In the genomic region with DNA sequence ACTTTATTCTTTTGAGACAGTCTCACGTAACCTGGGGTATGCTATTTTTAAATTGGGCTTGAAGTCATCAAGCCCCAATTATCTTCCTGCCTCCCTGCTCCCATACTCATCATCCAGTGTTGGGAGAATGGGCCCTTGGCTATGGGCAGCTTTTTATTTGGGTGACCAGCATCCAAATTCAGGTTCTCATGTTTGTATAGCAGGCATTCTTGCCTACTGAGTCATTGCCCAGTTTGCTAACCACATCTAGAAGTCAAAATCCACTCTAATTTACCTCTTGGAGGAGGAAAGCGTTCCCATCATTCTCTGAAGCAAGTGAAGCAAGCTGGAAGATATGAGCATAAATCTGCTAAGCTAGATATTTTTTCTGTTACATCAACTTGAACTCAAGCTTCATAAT, we compare ENCODE assay signal across 18 mouse cellular contexts. TPM values are rescaled to one million over a fixed set of nuclear protein-coding genes. Genes with fewer than 3 reads are reported as not detected.
"Had no signal": no experiment of that assay in that cellular context is flagged by ENCODE, and none has a peak within 500 bp of the region (broad histone marks: within the 10 kb centered on the region; RNA-seq: fewer than 3 reads in every experiment).

No protein-coding gene starts in this region.

- H3K36me3 ChIP-seq: midbrain, embryonic 10.5 days; midbrain, embryonic 12.5 days; neural tube, embryonic 13.5 days; neural tube, embryonic 15.5 days; stomach, embryonic 15.5 days had no signal

- H3K4me2 ChIP-seq: lung, embryonic 14.5 days; midbrain, embryonic 12.5 days; neural tube, embryonic 13.5 days; neural tube, embryonic 15.5 days; stomach, embryonic 15.5 days had no signal

- H3K9ac ChIP-seq: lung, embryonic 14.5 days; midbrain, embryonic 12.5 days; neural tube, embryonic 13.5 days; neural tube, embryonic 15.5 days; stomach, embryonic 15.5 days had no signal

- H3K9me3 ChIP-seq: midbrain, embryonic 10.5 days; midbrain, embryonic 12.5 days; neural tube, embryonic 13.5 days; neural tube, embryonic 15.5 days; stomach, embryonic 15.5 days had no signal

- H3K27ac ChIP-seq: midbrain, embryonic 10.5 days; midbrain, embryonic 12.5 days; neural tube, embryonic 13.5 days; neural tube, embryonic 15.5 days; stomach, embryonic 15.5 days; stomach, postnatal 0 days had no signal

- ATAC-seq: midbrain, embryonic 16.5 days had no signal

- H3K4me1 ChIP-seq: midbrain, embryonic 10.5 days; midbrain, embryonic 12.5 days; neural tube, embryonic 13.5 days; neural tube, embryonic 15.5 days; stomach, embryonic 15.5 days had no signal

- H3K27me3 ChIP-seq: midbrain, embryonic 12.5 days; neural tube, embryonic 13.5 days; neural tube, embryonic 15.5 days; stomach, embryonic 15.5 days had no signal

- H3K4me3 ChIP-seq: midbrain, embryonic 10.5 days; midbrain, embryonic 12.5 days; myocyte; neural tube, embryonic 13.5 days; neural tube, embryonic 15.5 days; stomach, embryonic 15.5 days had no signal

- DNase-seq: lung, embryonic 14.5 days; lung, postnatal 10 days; lung, postnatal 4 days; midbrain, embryonic 14.5 days; right cerebral cortex, postnatal 14 days; thymus, adult 2 months; thymus, postnatal 25 days; thymus, postnatal 4 days had no signal

RNA-seq across cellular contexts. Expression of a gene that starts 29.4 kb away (rescaled TPM):
- total RNA-seq: megakaryocyte, adult 5-6 weeks; megakaryocyte-erythroid progenitor cell, adult 5-6 weeks had no signal
- polyA plus RNA-seq: myocyte had no signal
